Mouse (Mus musculus): ENCODE data around the gene Mroh2a.

DNA sequence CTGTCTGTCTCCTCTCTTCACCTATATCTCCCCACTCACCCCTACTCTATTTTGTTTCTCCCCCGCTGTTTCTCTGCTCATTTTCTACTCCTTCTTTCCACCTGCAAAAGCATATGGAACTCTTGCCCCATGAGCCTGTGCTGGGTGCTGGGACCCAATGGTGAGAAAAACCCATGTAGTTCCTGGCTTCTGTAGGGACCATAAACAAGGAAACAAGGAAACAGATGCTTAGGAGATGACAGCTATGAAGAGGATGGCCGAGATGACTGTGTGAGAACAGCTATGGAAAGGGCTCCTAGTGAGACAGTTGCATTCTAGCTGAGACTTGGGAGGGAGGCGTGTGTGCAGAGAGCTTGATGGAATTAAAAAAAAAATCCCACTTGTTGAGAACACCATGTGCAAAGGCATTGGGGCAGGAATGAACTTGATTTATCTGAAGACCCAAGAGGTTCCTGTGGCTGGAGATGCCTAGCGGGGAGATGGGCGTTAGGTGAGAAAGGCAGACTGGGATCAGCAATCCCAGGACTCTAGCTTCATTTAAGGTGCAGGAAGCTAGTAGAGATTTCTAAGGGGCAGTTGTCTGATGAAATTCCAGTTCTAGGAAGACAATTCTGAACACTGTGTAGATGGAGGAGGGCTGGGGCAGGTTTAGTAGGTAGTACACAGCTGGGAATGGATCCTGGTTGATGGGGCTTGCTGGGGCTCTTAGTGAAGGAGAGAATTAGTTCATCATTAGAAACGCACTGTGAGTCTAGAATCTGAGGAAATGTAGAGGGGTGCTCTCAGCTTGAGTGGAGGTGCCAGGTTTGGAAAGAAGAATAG, 4.4 kb downstream of the Mroh2a start:
- no peak for TF ChIP-seq CTCF (IDR thresholded peaks at IDR 0.05; ENCODE audit: borderline replicate concordance, control insufficient read depth, extremely low read depth, insufficient read depth, low read length, poor library complexity)
- TF ChIP-seq POLR2A (IDR thresholded peaks at IDR 0.05; ENCODE audit: control insufficient read depth, extremely low read depth, insufficient read depth, low read length, poor library complexity): no peak

Measured in thymus, adult 2 months (tissue).